Mouse (Mus musculus): ENCODE results near the gene Sds.
A peak's percentile ranks its signal among the peaks of the same experiment; 100 is the strongest.
"Not testable (repeated sequence)": the region's sequence is repeated elsewhere in the genome, so short reads cannot be mapped to it uniquely, and the experiment has no call there.

Gene Sds

DNA sequence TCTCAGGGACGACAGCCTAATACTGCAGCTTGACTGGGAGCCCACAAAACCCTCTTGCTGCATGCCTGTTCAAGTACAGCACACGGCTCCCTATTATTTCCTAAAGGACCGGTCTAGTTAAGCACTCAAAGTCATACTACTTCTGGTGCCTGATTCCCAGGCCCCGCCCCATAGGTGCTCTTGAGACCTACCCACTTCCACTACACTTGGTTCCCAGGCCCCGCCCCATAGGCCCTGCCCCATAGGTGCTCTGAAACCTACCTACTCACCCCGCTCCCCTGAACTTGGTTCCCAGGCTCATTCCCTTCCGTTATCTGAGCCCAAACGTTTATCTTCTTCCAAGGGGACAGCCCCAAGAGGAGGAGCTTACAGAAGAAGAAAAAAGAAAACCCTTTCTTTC, 11.5 kb downstream of the Sds start:
- DNase-seq (ENCODE audit: low spot score in 2 of 2), result no peak

- no peak for DNase-seq (ENCODE audit: low spot score in 2 of 2)
Observed at GRCm38 (mm10) chr5:120490679-120491192, 14.4 kb downstream of the Sds start.

DNA sequence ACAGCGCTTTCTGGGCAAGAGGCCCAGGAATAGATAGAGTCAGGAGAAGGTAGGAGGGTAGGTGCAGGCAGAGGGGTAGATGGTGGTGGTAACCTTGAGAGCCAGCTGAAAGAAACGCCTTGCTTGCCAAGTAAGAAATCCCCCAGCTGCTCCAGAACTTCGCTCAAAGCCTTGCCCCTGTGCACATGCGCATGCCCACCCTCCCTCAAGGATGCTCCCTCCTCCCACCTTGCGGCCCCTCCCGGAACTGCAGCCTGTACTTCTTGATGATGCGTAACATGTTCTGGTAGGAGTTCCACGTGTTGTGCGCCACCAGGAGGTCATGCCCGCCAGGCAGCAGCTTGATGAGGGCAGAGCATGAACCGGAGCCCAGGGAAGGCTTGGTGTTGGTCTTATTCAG, 16.1 kb downstream of the Sds start:
- DNase-seq (ENCODE audit: low spot score in 2 of 2), result peak in 1 of 2 experiments; percentile 37

DNA sequence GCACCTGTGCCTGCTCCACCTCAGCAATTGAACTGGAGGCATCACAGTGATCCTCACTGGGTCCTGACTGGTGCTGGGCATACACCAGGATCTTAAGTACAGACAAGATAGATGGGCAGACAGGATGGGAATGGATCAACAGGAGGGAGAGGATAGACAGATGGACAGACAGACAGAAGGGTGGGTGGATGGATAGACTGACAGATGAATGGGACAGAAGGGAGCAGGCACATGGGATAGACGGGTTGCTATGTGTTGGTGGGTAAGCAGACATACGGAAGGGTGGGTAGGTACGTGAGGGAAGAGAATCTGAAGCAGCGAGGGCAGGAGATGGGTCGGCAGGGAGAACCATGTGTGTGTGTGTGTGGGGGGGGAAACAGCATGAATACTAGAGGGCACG, 17.1 kb downstream of the Sds start:
- DNase-seq (ENCODE audit: low spot score in 2 of 2), result no peak

- no peak for DNase-seq (ENCODE audit: low spot score in 2 of 2)
Observed at GRCm38 (mm10) chr5:120493873-120494395, 17.6 kb downstream of the Sds start.

- no peak for DNase-seq (ENCODE audit: low spot score in 2 of 2)
Observed at GRCm38 (mm10) chr5:120495064-120495702, 18.9 kb downstream of the Sds start.

- DNase-seq (ENCODE audit: low spot score in 2 of 2), result no peak
Observed at GRCm38 (mm10) chr5:120495703-120496226, 19.4 kb downstream of the Sds start.

GRCm38 (mm10) chr5:120497071-120497470, 20.7 kb downstream of the Sds start:
- no peak for DNase-seq (ENCODE audit: low spot score in 2 of 2)

DNA sequence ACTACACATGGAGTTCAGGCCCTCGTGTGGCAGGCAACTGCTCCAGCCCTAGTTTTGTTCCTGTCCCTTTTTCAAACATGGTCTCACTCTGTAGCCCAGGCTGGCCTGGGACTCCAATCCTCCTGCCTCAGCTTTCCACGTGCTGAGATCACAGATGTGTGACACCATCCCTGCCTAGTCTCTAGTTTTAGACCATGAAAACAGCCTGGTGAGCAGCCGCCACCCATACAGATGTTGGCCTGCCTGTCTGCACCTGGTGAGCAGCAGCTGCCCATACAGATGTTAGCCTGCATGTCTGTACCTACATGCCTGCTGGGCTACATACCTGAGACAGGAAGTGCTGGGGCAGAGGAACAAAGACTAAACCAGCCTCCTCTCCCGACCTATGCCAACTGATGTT, 22.9 kb downstream of the Sds start:
- DNase-seq (ENCODE audit: low spot score in 2 of 2), result no peak

DNA sequence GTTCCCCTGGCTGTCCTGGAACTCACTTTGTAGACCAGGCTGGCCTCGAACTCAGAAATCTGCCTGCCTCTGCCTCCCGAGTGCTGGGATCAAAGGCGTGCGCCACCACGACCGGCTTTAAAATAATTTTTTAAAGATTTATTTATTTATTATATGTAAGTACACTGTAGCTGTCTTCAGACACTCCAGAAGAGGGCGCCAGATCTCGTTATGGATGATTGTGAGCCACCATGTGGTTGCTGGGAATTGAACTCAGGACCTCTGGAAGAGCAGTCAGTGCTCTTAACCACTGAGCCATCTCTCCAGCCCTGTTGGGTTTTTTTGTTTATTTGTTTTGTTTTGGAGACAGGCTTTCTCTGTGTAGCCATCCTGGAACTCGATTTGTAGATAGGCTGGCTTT, 24.3 kb downstream of the Sds start:
- DNase-seq (ENCODE audit: low spot score in 2 of 2), result not testable (repeated sequence)

- DNase-seq (ENCODE audit: low spot score in 2 of 2), result peak in 1 of 2 experiments; percentile 15
Observed at GRCm38 (mm10) chr5:120502147-120502621, 25.9 kb downstream of the Sds start.

- DNase-seq (ENCODE audit: low spot score in 2 of 2), result no peak
Observed at GRCm38 (mm10) chr5:120502675-120503143, 26.4 kb downstream of the Sds start.

DNA sequence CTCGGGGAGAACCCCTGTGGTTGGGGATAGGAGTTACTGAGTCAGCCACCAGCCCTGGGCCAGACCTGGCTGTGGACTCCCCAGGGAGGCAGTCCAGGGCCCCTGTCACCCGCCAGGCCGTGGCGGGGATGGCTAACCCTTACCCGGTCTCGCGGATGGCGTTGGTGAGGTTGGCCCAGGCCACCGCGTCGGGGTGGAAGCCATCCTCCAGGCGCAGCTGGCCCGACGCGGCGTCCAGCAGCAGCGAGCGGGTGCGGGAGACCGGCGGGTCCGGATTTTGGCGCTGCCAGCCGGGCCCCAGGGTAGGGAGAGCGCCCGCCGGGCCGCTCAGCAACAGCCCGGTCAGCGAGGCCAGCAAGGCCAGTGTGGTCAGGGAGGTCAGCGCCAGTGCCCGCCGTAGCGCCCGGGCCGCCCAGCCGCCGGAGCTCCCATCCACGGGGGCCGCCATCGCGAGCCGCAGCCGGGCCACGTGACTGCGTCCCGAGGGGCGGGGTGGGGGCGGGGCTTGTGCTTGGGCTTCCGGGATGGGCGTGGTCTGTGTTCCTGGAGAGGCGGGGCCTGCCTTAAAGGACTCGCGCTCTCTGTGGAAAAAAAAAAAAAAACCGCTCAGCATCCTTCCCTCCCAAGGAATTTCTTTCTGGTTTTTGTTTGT, 26.9 kb downstream of the Sds start, which contains the start of gene Plbd2:
Plbd2 (minus strand) TSS at position 482 of the 652 bp plus-strand sequence.
- DNase-seq (ENCODE audit: low spot score in 2 of 2), result peak; percentile 40 to 59

GRCm38 (mm10) chr5:120505368-120505767, 29.0 kb downstream of the Sds start:
- peak; percentile 60 to 65 for DNase-seq (ENCODE audit: low spot score in 2 of 2)

- DNase-seq (ENCODE audit: low spot score in 2 of 2), result no peak
Observed at GRCm38 (mm10) chr5:120505781-120506180, 29.5 kb downstream of the Sds start.

DNA sequence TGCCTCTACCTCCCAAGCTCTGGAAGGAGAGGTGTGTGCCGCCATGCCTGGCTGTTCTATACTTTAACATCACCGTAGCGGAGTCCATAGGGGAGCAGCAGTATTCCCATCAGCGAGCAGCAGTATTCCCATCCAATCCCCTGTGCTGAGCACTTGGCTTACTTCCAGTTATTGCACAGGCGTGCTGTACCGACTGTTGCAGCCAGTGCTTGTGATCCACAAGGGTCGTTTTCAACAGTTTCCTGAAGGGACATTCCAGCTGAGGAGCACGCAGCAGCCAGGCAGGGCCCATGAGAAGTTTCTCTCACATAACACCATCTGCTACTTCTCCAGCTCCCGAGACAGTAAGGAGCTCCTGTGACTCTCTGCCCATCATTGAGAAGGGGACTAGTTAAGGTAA, 30.2 kb downstream of the Sds start:
- DNase-seq (ENCODE audit: low spot score in 2 of 2), result no peak

GRCm38 (mm10) chr5:120507311-120507710, 31.0 kb downstream of the Sds start:
- DNase-seq (ENCODE audit: low spot score in 2 of 2), result no peak

GRCm38 (mm10) chr5:120510982-120511642, 34.8 kb downstream of the Sds start, which contains the start of gene Slc8b1:
Gene Slc8b1, plus strand, starts transcription at chr5:120511168.
- peak; percentile 63 to 71 for DNase-seq (ENCODE audit: low spot score in 2 of 2)

DNA sequence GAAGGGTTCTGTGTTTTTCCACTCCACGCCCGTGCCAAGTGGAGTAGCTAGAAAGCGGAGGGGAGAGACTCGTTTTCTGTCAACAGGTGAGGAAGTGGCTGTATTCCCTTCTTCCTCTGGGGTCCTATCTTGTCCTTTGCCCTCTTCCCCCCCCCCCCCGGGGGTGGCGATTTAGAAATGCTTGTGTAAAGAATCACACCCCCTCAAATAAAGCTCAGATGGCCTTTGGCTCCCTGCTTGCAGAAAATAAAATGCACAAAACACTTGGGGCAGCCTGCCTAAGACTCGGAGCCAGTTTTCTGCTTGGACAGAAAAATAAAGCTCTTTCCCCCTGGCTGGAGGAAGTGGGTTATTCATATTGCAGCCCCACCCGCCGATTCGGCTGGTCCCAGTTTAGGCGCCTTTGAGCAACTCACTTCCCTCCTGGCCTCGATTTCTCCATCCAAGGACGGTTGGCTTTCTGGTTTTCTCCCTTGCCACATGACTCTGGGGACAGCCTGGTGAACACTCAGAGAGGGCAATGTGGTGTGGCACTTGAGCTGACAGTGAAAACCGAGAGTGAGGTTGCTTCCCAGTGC, 35.4 kb downstream of the Sds start:
- no peak for DNase-seq (ENCODE audit: low spot score in 2 of 2)

DNA sequence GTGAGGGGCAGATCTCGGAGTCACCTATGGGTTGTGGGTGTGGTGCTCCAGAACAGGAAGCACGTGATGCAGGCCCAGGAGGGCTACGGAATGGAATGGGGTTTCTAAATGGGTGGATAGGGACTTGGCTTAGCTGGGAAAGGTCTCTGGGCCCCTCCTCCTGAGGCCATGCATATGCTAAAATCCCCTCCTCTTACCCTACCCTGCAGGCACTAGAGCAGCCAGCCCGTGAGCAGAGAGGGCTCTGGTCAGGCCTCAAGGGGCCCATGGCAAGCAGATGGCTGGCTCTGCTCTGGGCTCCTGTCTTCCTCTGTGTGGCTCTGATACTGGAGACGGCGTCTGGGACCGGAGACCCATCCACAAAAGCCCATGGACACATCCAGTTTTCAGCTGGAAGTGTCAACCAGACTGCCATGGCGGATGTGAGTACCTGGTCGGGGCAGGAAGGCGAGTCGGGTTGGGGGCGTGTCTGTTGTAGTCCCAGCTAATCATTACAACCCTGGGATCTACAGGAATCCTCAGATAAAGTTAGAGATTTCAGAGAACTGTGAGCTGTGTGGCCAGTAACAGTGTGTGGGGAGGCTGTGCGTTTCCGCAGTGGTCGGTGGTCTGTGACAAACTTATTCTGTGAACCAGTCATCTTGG, 36.7 kb downstream of the Sds start:
- DNase-seq (ENCODE audit: low spot score in 2 of 2), result no peak
